Mouse (Mus musculus) E14TG2a.4 (cell line): ENCODE measurements around the gene Akr1c21.

Experiments
- CTCF ChIP-seq: conservative IDR thresholded peaks from 2 replicates; pipeline ENCODE4 v1.5.1; 2014; ENCODE audit warnings: low read length
- NANOG ChIP-seq: IDR thresholded peaks from 2 replicates; pipeline ENCODE4 v1.6.1; 2014; ENCODE audit warnings: borderline replicate concordance, low read length, mixed read lengths
- POU5F1 ChIP-seq: IDR thresholded peaks from 2 replicates; pipeline ENCODE4 v1.6.1; 2014; ENCODE audit warnings: low read length, borderline replicate concordance

DNA sequence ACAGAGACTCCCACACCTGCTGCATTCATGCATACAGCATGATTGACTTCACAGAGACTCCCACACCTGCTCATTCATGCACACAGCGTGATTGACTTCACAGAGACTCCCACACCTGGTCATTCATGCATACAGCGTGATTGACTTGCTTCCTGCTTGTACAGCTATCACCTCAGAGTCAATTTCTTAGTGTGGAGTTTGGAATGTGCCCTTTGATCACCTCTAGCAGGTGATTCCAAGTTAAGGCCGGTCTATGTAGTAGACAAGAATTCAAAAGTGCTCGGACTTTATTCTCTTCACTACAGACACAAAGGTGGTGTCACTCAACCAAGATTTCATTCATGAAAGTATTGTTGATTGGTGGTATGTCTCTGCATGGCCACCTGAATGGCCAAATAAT lies 32.9 kb downstream of the Akr1c21 start:
- TF ChIP-seq CTCF (no peak), POU5F1 (no peak), NANOG (no peak)
